Mouse (Mus musculus) intestine, embryonic 14.5 days (tissue): ENCODE measurements around the gene Pim1. TPM values are rescaled to one million over a fixed set of nuclear protein-coding genes. Genes with fewer than 3 reads are reported as not detected.

Experiments used
- ATAC-seq: fragments of 200-750 bp; cut with Nextera tagmentation; replicated peaks from 2 replicates; pipeline ENCODE4 v1.8.0; 2017; ENCODE audit warnings: low read depth, moderate number of reproducible peaks, moderate TSS enrichment, moderate library complexity; ENCODE audit not compliant: low FRiP score, low TSS enrichment
- DNase-seq: peaks from one replicate; pipeline ENCODE4 v3.0.0-alpha.2; 2018; ENCODE audit warnings: low spot score
- H3K27ac ChIP-seq: fragments of 300-500 bp; sonication (generic); 2 replicates; pipeline ENCODE4 v1.5.1; 2014; ENCODE audit warnings: low read depth, mild to moderate bottlenecking, control low read depth
- H3K27me3 ChIP-seq: fragments of 300-500 bp; sonication (generic); replicated peaks from 2 replicates; pipeline ENCODE4 v1.6.1; 2014; ENCODE audit warnings: low read length, control low read depth; ENCODE audit not compliant: control insufficient read depth, insufficient read depth
- H3K36me3 ChIP-seq: fragments of 300-500 bp; sonication (generic); 2 replicates; pipeline ENCODE4 v1.6.1; 2014; ENCODE audit warnings: low read length, control low read depth; ENCODE audit not compliant: control insufficient read depth, insufficient read depth
- H3K4me1 ChIP-seq: fragments of 300-500 bp; sonication (generic); replicated peaks from 2 replicates; pipeline ENCODE4 v1.6.1; 2014; ENCODE audit warnings: low read length, control low read depth, mixed read lengths; ENCODE audit not compliant: control insufficient read depth, insufficient read depth
- H3K4me2 ChIP-seq: fragments of 300-500 bp; sonication (generic); 2 replicates; pipeline ENCODE4 v1.6.1; 2014; ENCODE audit warnings: low read length
- H3K4me3 ChIP-seq: fragments of 300-500 bp; sonication (generic); 2 replicates; pipeline ENCODE4 v1.5.1; 2014; ENCODE audit warnings: low read depth, low read length, control low read depth, mixed read lengths
- H3K9ac ChIP-seq: fragments of 300-500 bp; sonication (generic); 2 replicates; pipeline ENCODE4 v1.6.1; 2014; ENCODE audit warnings: mild to moderate bottlenecking, low read length
- H3K9me3 ChIP-seq: fragments of 300-500 bp; sonication (generic); 2 replicates; pipeline ENCODE4 v1.6.1; 2016; ENCODE audit warnings: low read length, control low read depth; ENCODE audit not compliant: control insufficient read depth
- WGBS: fragments of 180-500 bp; shearing (Covaris S2); extraction: QIAGEN DNeasy Blood & Tissue Kit; methylation state at CpG from one replicate; pipeline ENCODE4 v1.1.7; 2014; 5-methylcytosine and 5-hydroxymethylcytosine counted together
- polyA plus RNA-seq: library from polyadenylated mRNA; unstranded; fragments of >200 nt; fragmentation: Nextera tagmentation; extraction: Ambion mirVana; gene quantifications from 2 replicates; pipeline ENCODE4 v1.2.1, GENCODE M21; 2014

The Pim1 gene
- polyA plus RNA-seq, 1 experiment from 2014 or later = 13.6 TPM

DNA sequence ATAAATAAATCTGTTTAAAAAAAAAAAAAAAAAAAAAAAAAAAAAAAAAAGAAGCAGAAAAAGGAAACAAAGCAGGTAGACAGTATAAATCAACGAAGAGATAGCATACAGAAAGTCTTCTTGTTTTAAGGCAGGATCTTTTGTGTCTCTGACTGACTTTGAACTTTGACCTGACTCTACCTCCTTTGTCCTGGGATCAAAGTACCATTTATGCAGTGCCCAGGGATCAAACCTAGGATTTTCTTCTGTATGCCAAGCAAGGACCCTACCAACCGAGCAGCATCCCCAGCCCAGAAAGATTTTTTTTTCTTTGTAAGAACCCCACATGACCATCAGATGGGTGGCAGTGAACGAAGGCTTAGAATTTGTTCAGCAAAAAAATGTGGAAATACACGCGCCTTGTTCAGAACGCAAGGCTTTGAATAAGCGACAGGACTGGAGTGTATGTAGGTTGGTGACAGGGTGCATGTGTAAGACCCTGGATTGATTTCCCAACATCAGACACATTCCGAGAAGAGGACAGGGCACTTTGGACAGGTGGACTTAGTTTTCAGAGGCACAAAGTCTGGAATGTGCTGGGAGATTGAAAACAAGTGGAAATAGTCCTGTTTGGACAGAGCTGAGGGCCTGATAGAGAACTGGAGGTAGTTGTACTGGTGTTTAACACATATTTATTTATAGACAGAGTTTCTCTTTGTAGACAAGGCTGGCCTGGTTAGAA is 2.1 kb upstream of the Pim1 start:
- no peak overlapping the region for H3K4me2 ChIP-seq
- no peak overlapping the region for H3K4me3 ChIP-seq
- no peaks in the 10 kb centered on the region for H3K9me3 ChIP-seq
- no peaks in the 10 kb centered on the region for H3K27me3 ChIP-seq
- no peak for DNase-seq
- no peak for ATAC-seq
- no peak overlapping the region for H3K9ac ChIP-seq
- no peaks in the 10 kb centered on the region; the same call in 1 of the 2 replicates for H3K36me3 ChIP-seq
- WGBS = 86% methylated on average over 8 of the region's 8 CpGs
- H3K27ac ChIP-seq = no peak overlapping the region
- H3K4me1 ChIP-seq = peaks cover 9% of the 10 kb centered on the region

DNA sequence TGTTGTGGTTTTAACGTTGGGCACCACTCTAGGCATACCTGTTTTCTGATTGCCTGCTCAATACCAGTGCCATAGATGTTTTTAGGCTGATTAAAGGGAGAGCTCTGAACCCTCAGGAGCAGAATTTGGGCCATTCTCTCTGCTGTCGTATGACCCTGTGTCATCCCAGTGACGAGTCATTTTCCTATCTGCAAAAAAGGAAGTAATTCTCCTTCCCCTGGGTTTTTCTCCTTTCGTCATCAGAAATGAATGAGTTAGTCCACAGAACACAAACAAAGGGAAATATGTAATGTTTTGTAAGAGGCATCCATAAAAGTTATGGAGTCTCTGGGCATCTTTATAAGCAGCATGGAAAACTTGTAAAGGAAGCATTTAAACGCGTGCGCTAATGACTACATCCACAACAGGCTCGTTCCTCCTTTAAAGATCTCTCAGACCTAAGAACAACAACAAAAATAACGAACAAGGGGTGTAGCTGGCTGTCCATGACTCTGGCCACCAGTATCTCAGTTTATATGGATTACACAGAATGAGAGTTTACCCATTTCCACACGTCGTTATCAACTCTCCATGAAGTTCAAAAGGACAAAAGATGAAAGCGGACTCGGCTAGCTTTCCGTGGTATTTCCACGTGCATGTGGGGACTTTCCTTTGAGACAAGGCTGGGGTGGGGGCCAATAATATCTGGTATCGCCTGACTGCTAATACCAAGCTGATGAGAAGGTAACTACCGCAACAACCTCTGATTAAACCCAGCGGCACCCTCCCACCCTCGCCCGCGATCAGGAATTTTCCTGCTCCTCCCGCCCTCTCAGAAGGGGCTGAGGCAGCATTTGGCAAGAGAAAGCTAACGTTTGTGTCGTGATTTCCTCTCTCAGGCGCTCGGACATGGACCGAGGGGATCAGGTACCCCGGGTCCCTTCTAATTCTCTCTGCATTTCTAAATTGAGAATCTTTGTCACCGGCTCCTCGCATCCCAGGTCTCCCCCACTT is 1.3 kb upstream of the Pim1 start:
- Histone ChIP-seq H3K4me2 (peak overlapping the region; percentile 92), H3K9ac (peak overlapping the region; percentile 77)
- WGBS = 5% methylated on average over 30 of the region's 30 CpGs

DNA sequence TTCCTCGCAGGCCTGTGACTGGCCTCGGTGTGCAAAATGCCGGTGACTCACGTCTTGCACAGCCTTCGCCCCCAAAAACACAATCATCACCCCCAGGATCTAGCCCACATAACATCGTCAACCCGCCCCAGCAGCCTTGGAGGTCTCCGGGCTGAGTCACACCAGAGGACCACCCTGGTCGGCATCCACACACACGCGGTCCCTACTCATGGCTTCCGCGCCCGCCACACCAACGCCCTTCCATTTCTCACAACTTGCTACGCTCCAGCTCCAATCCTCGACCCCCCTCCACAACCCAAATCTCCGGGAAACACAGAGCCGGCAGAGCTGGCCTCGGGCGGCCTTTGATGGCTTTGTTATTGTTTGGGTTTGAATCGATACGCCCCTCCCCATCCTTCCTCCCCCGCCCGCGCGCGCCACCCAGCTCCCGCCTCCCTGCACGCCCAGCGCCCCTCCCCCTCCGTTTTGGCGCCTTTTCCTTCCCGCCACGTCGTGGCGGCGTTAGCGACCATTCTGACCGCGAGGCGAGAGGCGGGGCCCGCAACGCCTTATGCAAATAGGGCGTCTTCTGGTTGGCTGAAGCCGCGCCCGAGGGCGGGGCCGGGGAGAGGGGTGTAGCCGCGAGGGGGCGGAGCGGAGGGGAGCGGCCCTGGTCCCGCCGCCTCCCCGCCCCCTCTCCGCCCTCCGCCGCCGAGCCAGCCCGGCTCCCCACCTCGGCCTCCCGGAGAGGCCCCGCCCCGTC is 411 bp upstream of the Pim1 start:
- H3K9ac ChIP-seq = peak overlapping the region; percentile 85
- peaks cover 13% of the 10 kb centered on the region for H3K36me3 ChIP-seq
- H3K27me3 ChIP-seq = no peaks in the 10 kb centered on the region
- peaks cover 11% of the 10 kb centered on the region for H3K4me1 ChIP-seq
- peak; percentile 87 for ATAC-seq
- peak; percentile 100 for DNase-seq
- H3K4me3 ChIP-seq = peak overlapping the region; percentile 70
- H3K4me2 ChIP-seq = peak overlapping the region; percentile 92
- H3K9me3 ChIP-seq = no peaks in the 10 kb centered on the region
- peak overlapping the region; percentile 84 for H3K27ac ChIP-seq
- WGBS = under 1% methylated on average over 66 of the region's 68 CpGs

More for the DNA sequence above, 1.3 kb upstream of the Pim1 start:
- H3K36me3 ChIP-seq = peaks cover 7% of the 10 kb centered on the region
- no peak for DNase-seq
- H3K27me3 ChIP-seq = no peaks in the 10 kb centered on the region
- no peaks in the 10 kb centered on the region for H3K9me3 ChIP-seq
- ATAC-seq = peak; percentile 6; the same call in 1 of the 2 replicates
- peak overlapping the region; percentile 84 for H3K27ac ChIP-seq
- H3K4me3 ChIP-seq = peak overlapping the region; percentile 53
- H3K4me1 ChIP-seq = peaks cover 11% of the 10 kb centered on the region

DNA sequence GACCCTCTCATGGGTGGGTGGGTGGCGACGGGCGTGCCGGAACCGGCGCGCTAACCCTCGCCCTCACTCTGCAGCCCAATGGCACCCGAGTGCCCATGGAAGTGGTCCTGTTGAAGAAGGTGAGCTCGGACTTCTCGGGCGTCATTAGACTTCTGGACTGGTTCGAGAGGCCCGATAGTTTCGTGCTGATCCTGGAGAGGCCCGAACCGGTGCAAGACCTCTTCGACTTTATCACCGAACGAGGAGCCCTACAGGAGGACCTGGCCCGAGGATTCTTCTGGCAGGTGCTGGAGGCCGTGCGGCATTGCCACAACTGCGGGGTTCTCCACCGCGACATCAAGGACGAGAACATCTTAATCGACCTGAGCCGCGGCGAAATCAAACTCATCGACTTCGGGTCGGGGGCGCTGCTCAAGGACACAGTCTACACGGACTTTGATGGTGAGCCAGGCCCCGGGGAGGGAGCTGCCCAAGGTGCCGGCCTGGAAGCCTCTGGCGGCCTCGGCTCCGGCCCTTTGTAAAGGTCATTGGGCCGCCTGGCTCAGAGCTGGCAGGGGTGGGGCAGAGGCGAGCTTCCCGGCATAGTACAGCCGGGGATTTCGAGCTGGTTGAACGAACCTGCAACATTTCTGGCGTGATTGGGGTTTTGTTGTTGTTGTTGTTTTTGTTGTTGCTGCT is 1.2 kb downstream of the Pim1 start:
- Histone ChIP-seq H3K4me2 (peak overlapping the region; percentile 85), H3K27me3 (no peaks in the 10 kb centered on the region), H3K9me3 (no peaks in the 10 kb centered on the region), H3K36me3 (peaks cover 16% of the 10 kb centered on the region), H3K27ac (peak overlapping the region; percentile 64), H3K4me1 (peaks cover 11% of the 10 kb centered on the region), H3K4me3 (peak overlapping the region; percentile 70), H3K9ac (peak overlapping the region; percentile 85)
- WGBS = under 1% methylated on average over 48 of the region's 48 CpGs
- ATAC-seq (0 out of 2 replicates have a peak, but pooled peaks have one; percentile 0), DNase-seq (peak; percentile 81)

DNA sequence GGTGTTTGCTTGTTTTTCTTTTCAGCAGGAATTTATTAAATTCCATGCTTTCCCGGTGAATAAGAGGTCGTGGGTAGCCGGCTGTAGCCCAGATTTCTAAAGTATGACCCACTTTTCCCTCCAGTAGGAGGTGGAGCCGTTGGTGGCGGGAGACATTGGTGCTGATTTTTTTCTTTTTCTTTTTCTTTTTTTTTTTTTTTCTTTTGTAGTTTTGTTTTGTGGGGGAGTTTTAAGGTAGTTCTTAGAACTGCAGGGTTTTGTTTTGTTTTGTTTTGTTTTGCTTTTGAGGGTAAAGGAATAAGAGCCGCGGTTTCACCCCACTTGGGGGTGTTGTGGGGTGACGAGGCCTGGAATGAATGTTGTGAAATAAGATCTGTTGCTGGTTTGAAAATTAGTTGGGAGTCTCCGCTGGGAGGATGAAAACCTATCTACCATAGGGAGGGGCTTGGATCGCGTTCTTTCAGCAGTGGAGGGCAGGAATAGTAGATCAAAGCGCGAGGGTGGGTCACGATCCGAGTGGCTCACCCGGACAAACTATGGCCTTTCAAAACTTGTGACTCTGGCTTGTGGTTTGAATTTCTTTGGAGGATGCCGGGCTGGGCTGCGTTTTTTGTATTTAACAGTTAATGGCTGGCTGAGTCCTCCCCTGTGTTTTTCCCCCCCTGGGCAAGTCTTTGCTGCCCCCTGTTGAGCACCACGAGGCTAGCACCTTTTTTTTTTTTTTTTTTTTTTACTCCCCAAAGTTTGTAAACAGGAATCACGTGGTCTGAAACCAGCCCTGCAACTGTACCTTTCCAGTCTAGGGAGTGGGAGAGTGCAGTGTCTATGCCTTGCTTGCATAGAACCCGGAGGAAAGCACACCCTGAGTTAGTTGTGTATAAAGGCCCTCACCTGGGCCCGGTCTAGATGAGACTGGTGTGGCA is 2.0 kb downstream of the Pim1 start:
- DNase-seq (peak; percentile 89), ATAC-seq (0 out of 2 replicates have a peak, but pooled peaks have one; percentile 10)
- 2% methylated on average over 22 of the region's 22 CpGs for WGBS
- H3K36me3 ChIP-seq = peaks cover 16% of the 10 kb centered on the region
- H3K4me1 ChIP-seq = peaks cover 11% of the 10 kb centered on the region
- H3K4me2 ChIP-seq = peak overlapping the region; percentile 85
- peak overlapping the region; percentile 64 for H3K27ac ChIP-seq
- peak overlapping the region; percentile 70 for H3K4me3 ChIP-seq
- peak overlapping the region; percentile 85 for H3K9ac ChIP-seq
- H3K9me3 ChIP-seq = no peaks in the 10 kb centered on the region
- H3K27me3 ChIP-seq = no peaks in the 10 kb centered on the region

DNA sequence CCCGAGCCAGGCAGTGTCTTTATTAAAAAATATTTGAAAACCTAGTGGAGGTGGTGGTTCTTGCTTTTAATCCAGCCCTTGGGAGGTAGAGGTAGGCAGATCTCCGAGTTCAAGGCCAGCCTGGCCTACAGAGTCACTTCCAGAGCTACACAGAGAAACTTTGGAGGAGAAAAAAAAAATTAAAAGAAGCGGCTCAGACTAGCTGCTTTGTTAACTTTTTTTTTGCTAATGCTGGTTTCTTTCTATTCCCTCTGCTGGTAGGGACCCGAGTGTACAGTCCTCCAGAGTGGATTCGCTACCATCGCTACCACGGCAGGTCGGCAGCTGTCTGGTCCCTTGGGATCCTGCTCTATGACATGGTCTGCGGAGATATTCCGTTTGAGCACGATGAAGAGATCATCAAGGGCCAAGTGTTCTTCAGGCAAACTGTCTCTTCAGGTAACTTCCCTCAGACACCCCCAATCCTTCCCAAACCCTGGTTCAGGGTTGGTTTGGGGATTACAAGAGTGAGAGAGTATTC is 3.0 kb downstream of the Pim1 start:
- WGBS = 79% methylated on average over 11 of the region's 11 CpGs
- Histone ChIP-seq H3K4me3 (0 out of 2 replicates have a peak overlapping the region, but pooled peaks have one; percentile 70), H3K36me3 (peaks cover 16% of the 10 kb centered on the region), H3K4me2 (peak overlapping the region; percentile 85), H3K9me3 (no peaks in the 10 kb centered on the region), H3K9ac (no peak overlapping the region), H3K27me3 (no peaks in the 10 kb centered on the region), H3K4me1 (peaks cover 11% of the 10 kb centered on the region), H3K27ac (no peak overlapping the region)
- ATAC-seq (no peak), DNase-seq (no peak)

DNA sequence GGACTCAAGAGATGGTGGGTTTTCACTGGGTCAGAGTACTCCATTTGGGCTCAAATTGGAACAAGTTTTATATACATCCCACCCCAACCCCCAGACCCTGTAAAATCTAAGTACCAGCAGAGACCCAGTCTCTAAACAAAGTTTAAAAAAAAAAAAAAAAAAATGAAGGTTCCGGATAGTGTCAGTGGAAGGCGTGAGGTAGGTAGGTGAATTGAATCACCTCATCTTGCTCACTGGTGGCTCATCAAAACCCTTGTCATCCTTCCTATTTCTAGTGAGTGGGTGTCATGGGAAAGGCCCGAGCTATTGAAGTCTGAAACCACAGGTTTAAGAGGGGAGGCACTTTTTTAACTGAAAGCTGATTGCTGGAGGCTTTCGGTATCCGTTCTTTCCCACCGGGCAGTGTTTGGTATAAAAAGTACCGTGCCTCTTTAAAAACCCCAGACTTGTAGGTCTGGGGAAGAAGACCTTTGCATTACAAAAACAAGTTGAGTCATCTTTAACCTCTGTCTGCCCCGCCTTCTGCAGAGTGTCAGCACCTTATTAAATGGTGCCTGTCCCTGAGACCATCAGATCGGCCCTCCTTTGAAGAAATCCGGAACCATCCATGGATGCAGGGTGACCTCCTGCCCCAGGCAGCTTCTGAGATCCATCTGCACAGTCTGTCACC is 3.6 kb downstream of the Pim1 start:
- peaks cover 16% of the 10 kb centered on the region for H3K36me3 ChIP-seq
- no peak overlapping the region for H3K4me2 ChIP-seq
- H3K9ac ChIP-seq = no peak overlapping the region
- no peaks in the 10 kb centered on the region for H3K9me3 ChIP-seq
- DNase-seq = no peak
- peaks cover 8% of the 10 kb centered on the region for H3K4me1 ChIP-seq
- H3K4me3 ChIP-seq = no peak overlapping the region
- WGBS = 77% methylated on average over 10 of the region's 10 CpGs
- no peak overlapping the region for H3K27ac ChIP-seq
- no peaks in the 10 kb centered on the region for H3K27me3 ChIP-seq
- no peak for ATAC-seq
